Mouse (Mus musculus) frontal cortex, adult 2 months (tissue): ENCODE measurements around the gene Gbgt1. TPM values are rescaled to one million over a fixed set of nuclear protein-coding genes. Genes with fewer than 3 reads are reported as not detected.
"Not testable (repeated sequence)": the region's sequence is repeated elsewhere in the genome, so short reads cannot be mapped to it uniquely, and the experiment has no call there.

ENCODE experiments used
- DNase-seq, 2 experiments: peaks; one replicate each; pipeline ENCODE4 v3.0.0; 2022; ENCODE audit warnings: low spot score in 1 of 2; ENCODE audit errors: extremely low spot score in 1 of 2
- polyA plus RNA-seq: library from polyadenylated mRNA; depleted of rRNA; stranded (reverse); fragments of >200 nt; gene quantifications from 2 replicates; pipeline ENCODE4 v1.2.3, GENCODE M21; 2012

The Gbgt1 gene
- polyA plus RNA-seq, 1 experiment = 1.3 TPM

GRCm38 (mm10) chr2:28497561-28497960 lies 870 bp downstream of the Gbgt1 start:
- DNase-seq = no peak

GRCm38 (mm10) chr2:28498431-28498830 lies 1.7 kb downstream of the Gbgt1 start:
- DNase-seq = no peak

- no peak for DNase-seq
Measured at GRCm38 (mm10) chr2:28502987-28503386, 6.3 kb downstream of the Gbgt1 start.

GRCm38 (mm10) chr2:28504676-28505075 lies 8.0 kb downstream of the Gbgt1 start:
- DNase-seq = no peak

GRCm38 (mm10) chr2:28505795-28506194 lies 9.1 kb downstream of the Gbgt1 start, which contains the start of gene Gm10134:
Gene Gm10134, plus strand, starts transcription at chr2:28506095.
- no peak for DNase-seq

- no peak for DNase-seq
Measured at GRCm38 (mm10) chr2:28506291-28506690, 9.6 kb downstream of the Gbgt1 start.

- DNase-seq = not testable (repeated sequence)
Measured at GRCm38 (mm10) chr2:28511600-28511999, 14.9 kb downstream of the Gbgt1 start.

- DNase-seq = no peak
Measured at GRCm38 (mm10) chr2:28512798-28513401, 16.2 kb downstream of the Gbgt1 start, which contains the start of gene Ralgds. Gene Ralgds, plus strand, starts transcription at chr2:28513125.

GRCm38 (mm10) chr2:28513431-28514370 lies 17.0 kb downstream of the Gbgt1 start:
- no peak for DNase-seq

GRCm38 (mm10) chr2:28514489-28514888 lies 17.8 kb downstream of the Gbgt1 start:
- peak; percentile 69 to 95 for DNase-seq

GRCm38 (mm10) chr2:28517206-28517909 lies 20.7 kb downstream of the Gbgt1 start:
- DNase-seq = peak in 1 of 2 experiments; percentile 78

GRCm38 (mm10) chr2:28518231-28518630 lies 21.5 kb downstream of the Gbgt1 start:
- DNase-seq = peak; percentile 81 to 84

- no peak for DNase-seq
Measured at GRCm38 (mm10) chr2:28520581-28520980, 23.9 kb downstream of the Gbgt1 start.

- peak; percentile 59 to 65 for DNase-seq
Measured at GRCm38 (mm10) chr2:28521571-28522151, 25.0 kb downstream of the Gbgt1 start.

- no peak for DNase-seq
Measured at GRCm38 (mm10) chr2:28522166-28522565, 25.5 kb downstream of the Gbgt1 start.

- DNase-seq = peak; percentile 81 to 94
Measured at GRCm38 (mm10) chr2:28523643-28524117, 27.0 kb downstream of the Gbgt1 start.

GRCm38 (mm10) chr2:28524406-28524805 lies 27.7 kb downstream of the Gbgt1 start:
- no peak for DNase-seq

- peak in 1 of 2 experiments; percentile 54 for DNase-seq
Measured at GRCm38 (mm10) chr2:28525219-28525942, 28.7 kb downstream of the Gbgt1 start.

- no peak for DNase-seq
Measured at GRCm38 (mm10) chr2:28525943-28526876, 29.5 kb downstream of the Gbgt1 start.
